Mouse (Mus musculus): ENCODE measurements at regions not wholly inside any gene's neighbourhood (a gene's known extent, or its start where the extent isn't known, plus 50 kb on each side); places are given as distances from the start of the nearest gene placed in this dataset.

GRCm38 (mm10) chr3:101524905-101525304, 79.6 kb downstream of the Atp1a1 start:
- no peak for DNase-seq (ENCODE audit: low read depth)

GRCm38 (mm10) chr3:101524444-101524843, 80.0 kb downstream of the Atp1a1 start:
- DNase-seq (ENCODE audit: low read depth): no peak

- no peak for DNase-seq (ENCODE audit: low read depth)
Observed at GRCm38 (mm10) chr3:101523239-101523638, 81.2 kb downstream of the Atp1a1 start.

GRCm38 (mm10) chr3:101522246-101522920, 82.1 kb downstream of the Atp1a1 start:
- DNase-seq (ENCODE audit: low read depth): peak; percentile 59

GRCm38 (mm10) chr3:101521155-101521554, 83.3 kb downstream of the Atp1a1 start:
- peak; percentile 62 for DNase-seq (ENCODE audit: low read depth)

- no peak for DNase-seq (ENCODE audit: low read depth)
Observed at GRCm38 (mm10) chr3:101520115-101520514, 84.4 kb downstream of the Atp1a1 start.

GRCm38 (mm10) chr3:101519551-101519950, 84.9 kb downstream of the Atp1a1 start:
- no peak for DNase-seq (ENCODE audit: low read depth)

GRCm38 (mm10) chr3:101518810-101519209, 85.7 kb downstream of the Atp1a1 start:
- no peak for DNase-seq (ENCODE audit: low read depth)

GRCm38 (mm10) chr3:101517547-101517946, 86.9 kb downstream of the Atp1a1 start:
- no peak for DNase-seq (ENCODE audit: low read depth)

- peak; percentile 67 for DNase-seq (ENCODE audit: low read depth)
Observed at GRCm38 (mm10) chr3:101516781-101517499, 87.5 kb downstream of the Atp1a1 start.

- no peak for DNase-seq (ENCODE audit: low read depth)
Observed at GRCm38 (mm10) chr3:101515566-101515965, 88.9 kb downstream of the Atp1a1 start.

GRCm38 (mm10) chr3:101513611-101514311, 90.7 kb downstream of the Atp1a1 start:
- no peak for DNase-seq (ENCODE audit: low read depth)

Data from NIH3T3 (cell line).